Mouse (Mus musculus) telencephalon, adult 2 months (tissue): ENCODE data around the gene Riox2.
"Not testable (repeated sequence)": the region's sequence is repeated elsewhere in the genome, so short reads cannot be mapped to it uniquely, and the experiment has no call there.

Experiments
- DNase-seq: peaks from one replicate; pipeline ENCODE4 v3.0.0-alpha.2; 2011; ENCODE audit warnings: low read depth, low spot score

Gene Riox2

GRCm38 (mm10) chr16:59471637-59472278, at the start of gene Riox2:
Riox2 (plus strand) TSS chr16:59471775.
- peak; percentile 23 for DNase-seq

GRCm38 (mm10) chr16:59427960-59428359, 43.6 kb upstream of the Riox2 start:
- DNase-seq: no peak

GRCm38 (mm10) chr16:59433181-59433580, 38.4 kb upstream of the Riox2 start:
- no peak for DNase-seq

GRCm38 (mm10) chr16:59444880-59445559, 26.6 kb upstream of the Riox2 start:
- DNase-seq: no peak

- DNase-seq: peak; percentile 9
Measured at GRCm38 (mm10) chr16:59448181-59448580, 23.4 kb upstream of the Riox2 start.

GRCm38 (mm10) chr16:59449092-59449491, 22.5 kb upstream of the Riox2 start:
- DNase-seq: no peak

- no peak for DNase-seq
Measured at GRCm38 (mm10) chr16:59451813-59452212, 19.8 kb upstream of the Riox2 start.

GRCm38 (mm10) chr16:59459259-59459861, 12.2 kb upstream of the Riox2 start:
- DNase-seq: not testable (repeated sequence)

GRCm38 (mm10) chr16:59463567-59463966, 8.0 kb upstream of the Riox2 start:
- DNase-seq: no peak

GRCm38 (mm10) chr16:59463973-59464372, 7.6 kb upstream of the Riox2 start:
- DNase-seq: no peak

GRCm38 (mm10) chr16:59469846-59470245, 1.7 kb upstream of the Riox2 start:
- no peak for DNase-seq

GRCm38 (mm10) chr16:59472546-59472945, 971 bp downstream of the Riox2 start:
- no peak for DNase-seq

GRCm38 (mm10) chr16:59474788-59475187, 3.2 kb downstream of the Riox2 start:
- no peak for DNase-seq

- no peak for DNase-seq
Measured at GRCm38 (mm10) chr16:59477955-59478354, 6.4 kb downstream of the Riox2 start.

GRCm38 (mm10) chr16:59487239-59487638, 15.7 kb downstream of the Riox2 start:
- DNase-seq: no peak

- DNase-seq: no peak
Measured at GRCm38 (mm10) chr16:59487975-59488548, 16.5 kb downstream of the Riox2 start.

GRCm38 (mm10) chr16:59493199-59493598, 21.6 kb downstream of the Riox2 start:
- DNase-seq: no peak

- DNase-seq: no peak
Measured at GRCm38 (mm10) chr16:59497947-59498346, 26.4 kb downstream of the Riox2 start.

- no peak for DNase-seq
Measured at GRCm38 (mm10) chr16:59499180-59499579, 27.6 kb downstream of the Riox2 start.

- no peak for DNase-seq
Measured at GRCm38 (mm10) chr16:59509830-59510229, 38.3 kb downstream of the Riox2 start.

GRCm38 (mm10) chr16:59515169-59515568, 43.6 kb downstream of the Riox2 start:
- no peak for DNase-seq

- DNase-seq: no peak
Measured at GRCm38 (mm10) chr16:59516965-59517364, 45.4 kb downstream of the Riox2 start.
